Mouse (Mus musculus) ES-E14 (cell line): ENCODE measurements around the gene Ube2i.

Source experiments
- MAFK ChIP-seq: IDR thresholded peaks from 2 replicates; pipeline ENCODE4 v1.6.1; 2014; ENCODE audit warnings: mild to moderate bottlenecking, low read depth, low read length, inconsistent platforms; ENCODE audit not compliant: insufficient read depth
- ZC3H11A ChIP-seq: IDR thresholded peaks from 2 replicates; pipeline ENCODE4 v1.6.1; 2012; ENCODE audit warnings: low read depth, mild to moderate bottlenecking, inconsistent platforms, low read length, borderline replicate concordance

GRCm38 (mm10) chr17:25273706-25274501 is 518 bp downstream of the Ube2i start:
- TF ChIP-seq MAFK (0 out of 2 replicates have a peak, but pooled peaks have one; percentile 32), ZC3H11A (no peak)
